Mouse (Mus musculus) E14TG2a.4 (cell line): ENCODE measurements around the gene Akt1.

Source experiments
- CTCF ChIP-seq: conservative IDR thresholded peaks from 2 replicates; pipeline ENCODE4 v1.5.1; 2014; ENCODE audit warnings: low read length
- POU5F1 ChIP-seq: IDR thresholded peaks from 2 replicates; pipeline ENCODE4 v1.6.1; 2014; ENCODE audit warnings: low read length, borderline replicate concordance

DNA sequence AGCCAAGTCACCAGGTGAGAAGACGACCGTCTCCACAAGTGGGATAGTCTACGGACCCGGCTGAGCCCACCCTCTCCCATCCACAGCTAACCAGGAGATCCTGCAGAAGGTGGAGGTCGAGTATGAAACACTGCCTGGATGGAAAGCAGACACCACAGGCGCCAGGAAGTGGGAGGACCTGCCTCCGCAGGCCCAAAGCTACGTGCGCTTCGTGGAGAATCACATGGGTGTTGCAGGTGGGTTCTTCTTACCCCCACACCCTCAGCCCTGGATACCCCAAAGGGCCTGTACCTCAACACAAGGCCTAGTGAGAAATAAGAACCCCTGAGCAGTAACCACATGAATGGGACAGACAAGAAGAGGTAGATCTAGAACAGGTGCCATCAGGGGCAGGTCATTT, 35.2 kb downstream of the Akt1 start:
- no peak for TF ChIP-seq CTCF
- TF ChIP-seq POU5F1, result no peak
